Mouse (Mus musculus): ENCODE results near the gene Ppp1r13b.

DNA sequence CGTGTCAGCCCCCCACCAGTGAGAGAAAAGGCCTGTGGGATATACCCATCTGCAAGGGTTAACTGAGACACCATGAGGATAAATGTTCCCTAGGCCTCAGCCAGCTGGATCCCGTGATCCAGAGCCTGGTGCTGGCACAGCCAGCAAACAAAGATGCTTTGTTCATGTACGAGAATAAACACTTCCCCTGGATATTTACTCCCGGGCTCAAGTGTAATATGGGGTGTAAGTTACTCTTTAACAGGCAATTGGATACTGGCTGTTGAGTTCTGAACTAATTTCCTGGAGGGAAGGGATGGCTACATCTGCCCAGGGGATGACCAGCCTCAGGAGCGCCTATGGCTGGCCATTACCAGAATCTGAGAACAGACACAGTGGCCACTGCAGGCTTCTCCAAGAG lies 43.8 kb upstream of the Ppp1r13b start:
- no peak for TF ChIP-seq POLR2A (IDR thresholded peaks at IDR 0.05; ENCODE audit: low read depth, low read length)
- TF ChIP-seq CTCF (IDR thresholded peaks at IDR 0.05; ENCODE audit: borderline replicate concordance, insufficient read depth, low read length): no peak
